Mouse (Mus musculus) heart, adult 8-10 months (tissue): ENCODE data around the gene Cntnap1. TPM values are rescaled to one million over a fixed set of nuclear protein-coding genes. Genes with fewer than 3 reads are reported as not detected.

ENCODE experiments used
- DNase-seq: peaks from one replicate; pipeline ENCODE4 v3.0.0; 2022; ENCODE audit warnings: low spot score
- total RNA-seq, 4 experiments: library from RNA; stranded (reverse); gene quantifications; 2 replicates each; pipeline ENCODE4 v1.2.4; 2022

Gene Cntnap1
- total RNA-seq, 4 experiments from 2014 or later, result 1.1 to 2.9 (median 1.5) TPM

- DNase-seq, result peak; percentile 95
These were observed 688 bp downstream of the Cntnap1 start, which contains the start of gene Plekhh3 for GRCm38 (mm10) chr11:101170811-101171610. Gene Plekhh3 (minus strand): TSS chr11:101171351.

DNA sequence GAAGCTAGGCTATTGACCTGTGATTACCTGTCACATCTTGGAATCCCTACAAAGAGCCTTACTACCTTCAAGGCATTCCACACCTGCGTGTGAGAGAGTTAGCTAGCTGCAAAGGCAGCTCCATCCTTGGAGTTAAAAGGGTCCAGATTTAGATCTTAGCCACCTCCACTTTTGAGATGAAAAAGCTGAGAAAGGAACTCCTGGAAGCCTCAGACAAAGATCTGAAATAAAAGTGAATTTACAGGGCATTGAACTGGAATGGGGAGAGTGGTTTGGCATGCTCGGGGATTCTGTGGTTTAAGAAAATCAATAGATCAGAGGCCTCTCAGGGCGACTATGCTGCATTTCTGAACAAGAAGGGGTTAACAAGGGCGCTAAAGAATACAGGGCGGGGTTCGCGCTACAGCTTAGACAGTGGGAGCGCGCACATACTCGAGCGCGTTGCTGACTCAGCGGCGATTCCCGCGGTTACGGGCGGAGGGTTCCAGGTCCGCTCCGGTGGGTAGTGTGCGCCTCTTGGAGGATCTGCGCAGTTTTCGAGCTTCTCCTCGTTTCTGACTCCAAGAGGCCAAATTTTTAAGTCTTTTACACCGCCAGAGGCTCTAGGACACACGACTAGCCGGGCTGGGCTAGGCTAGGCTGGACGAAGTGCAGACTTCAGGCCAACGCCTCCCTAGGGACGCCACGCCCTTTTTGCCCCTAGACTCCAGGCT is 1.6 kb downstream of the Cntnap1 start:
- DNase-seq, result peak; percentile 82

DNA sequence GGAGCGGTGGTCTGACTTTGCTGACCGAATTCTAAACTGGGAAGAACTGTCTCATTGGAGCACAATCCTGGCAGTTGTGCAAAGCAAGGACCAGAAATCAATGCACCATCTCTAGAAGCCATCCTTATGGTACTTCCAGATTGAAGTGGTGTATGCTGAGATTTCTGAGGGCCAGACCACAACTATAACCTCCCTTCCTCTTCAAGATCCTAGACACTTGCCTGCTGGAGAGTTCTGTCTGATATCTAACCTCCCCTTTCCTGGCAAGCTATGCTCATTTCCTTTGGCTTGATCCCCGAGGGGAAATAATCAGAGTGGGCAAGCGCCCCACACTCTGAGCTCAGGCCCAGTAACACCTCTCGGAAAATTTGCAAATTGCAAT is 2.1 kb downstream of the Cntnap1 start:
- no peak for DNase-seq

DNA sequence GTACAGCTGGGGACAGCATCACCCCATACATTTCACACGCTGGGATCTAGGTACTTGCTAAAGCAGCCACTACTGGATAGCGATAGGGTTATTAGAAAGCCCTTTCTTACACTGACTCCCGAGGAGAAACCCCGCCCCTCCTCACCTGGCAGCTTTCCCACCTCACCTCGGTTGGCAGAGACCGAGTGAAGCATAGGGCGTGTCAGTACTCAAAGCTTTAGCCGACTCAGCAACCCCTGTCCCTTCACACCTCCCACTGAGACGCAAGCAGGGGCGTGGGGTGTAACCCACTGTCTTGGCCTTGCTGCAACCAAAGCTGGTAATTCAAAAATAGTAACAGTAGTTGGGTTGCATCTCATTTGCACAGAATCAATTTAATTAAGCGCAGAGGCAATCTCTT is 2.8 kb downstream of the Cntnap1 start:
- DNase-seq, result no peak

- peak; percentile 88 for DNase-seq
These were observed 3.5 kb downstream of the Cntnap1 start for GRCm38 (mm10) chr11:101173631-101174388.

GRCm38 (mm10) chr11:101174389-101174745 is 4.0 kb downstream of the Cntnap1 start:
- no peak for DNase-seq

GRCm38 (mm10) chr11:101174851-101175628 is 4.7 kb downstream of the Cntnap1 start, which contains the start of gene Ccr10:
Gene Ccr10 (minus strand): TSS chr11:101175443.
- DNase-seq, result no peak

GRCm38 (mm10) chr11:101175636-101176116 is 5.4 kb downstream of the Cntnap1 start:
- no peak for DNase-seq

DNA sequence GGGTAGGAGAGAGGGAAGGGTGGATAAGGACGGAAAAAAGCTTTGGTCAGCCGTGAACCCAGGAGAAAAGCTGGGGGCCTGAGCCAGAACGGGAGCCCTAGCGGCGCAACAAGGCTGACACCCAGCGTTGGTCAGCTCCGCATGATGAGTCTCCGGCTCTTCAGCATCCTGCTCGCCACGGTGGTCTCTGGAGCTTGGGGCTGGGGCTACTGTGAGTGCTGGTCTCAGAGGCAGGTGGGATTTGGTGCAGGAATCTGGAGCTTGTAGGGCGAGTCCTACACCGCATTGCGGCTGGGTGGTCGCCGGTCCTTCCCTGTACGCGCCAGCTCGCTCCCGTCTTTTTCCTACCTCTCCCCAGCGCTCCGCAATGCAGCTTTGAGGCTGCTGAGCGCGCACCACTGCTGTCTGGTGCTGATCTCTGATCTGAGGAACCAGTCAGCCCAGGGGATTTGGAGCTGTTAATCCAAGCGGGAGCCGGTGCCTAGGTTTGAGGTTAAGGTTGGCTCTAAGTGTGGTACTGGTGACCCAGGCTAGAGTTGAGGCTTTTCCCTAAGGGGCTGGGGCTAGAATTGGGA is 5.9 kb downstream of the Cntnap1 start:
- DNase-seq, result no peak

DNA sequence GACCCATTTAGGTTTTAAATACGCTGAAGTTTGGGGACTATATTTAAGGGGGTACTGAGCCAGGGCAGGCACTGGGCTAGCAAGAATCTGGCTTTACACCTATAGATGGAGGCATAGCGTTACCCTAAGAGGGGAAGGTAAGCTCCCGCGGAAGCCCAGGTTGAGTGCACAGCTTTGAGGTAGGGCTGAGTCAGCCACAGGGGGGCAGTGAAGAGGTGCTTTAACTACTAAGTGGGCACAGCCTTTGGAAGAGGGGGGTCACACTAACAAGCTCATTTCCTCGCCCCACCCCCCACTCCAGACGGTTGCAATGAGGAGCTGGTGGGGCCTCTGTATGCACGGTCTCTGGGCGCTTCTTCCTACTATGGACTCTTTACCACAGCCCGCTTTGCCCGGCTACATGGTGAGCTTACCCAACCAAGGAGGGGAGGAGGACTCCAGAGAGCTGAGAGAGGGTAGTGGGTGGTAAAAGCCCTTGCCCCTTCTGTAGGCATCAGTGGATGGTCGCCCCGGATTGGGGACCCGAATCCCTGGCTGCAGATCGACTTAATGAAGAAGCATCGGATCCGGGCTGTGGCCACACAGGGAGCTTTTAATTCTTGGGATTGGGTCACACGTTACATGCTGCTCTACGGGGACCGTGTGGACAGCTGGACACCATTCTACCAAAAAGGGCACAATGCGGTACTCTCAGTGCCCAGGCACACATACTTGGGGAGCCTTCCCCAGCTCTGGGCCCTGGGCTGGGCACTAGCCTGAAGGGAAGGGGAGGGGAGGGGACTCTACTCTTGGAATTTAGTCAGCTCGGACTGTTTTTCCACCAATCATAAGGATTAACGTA is 6.8 kb downstream of the Cntnap1 start:
- no peak for DNase-seq

GRCm38 (mm10) chr11:101178061-101179058 is 8.0 kb downstream of the Cntnap1 start:
- DNase-seq, result no peak

DNA sequence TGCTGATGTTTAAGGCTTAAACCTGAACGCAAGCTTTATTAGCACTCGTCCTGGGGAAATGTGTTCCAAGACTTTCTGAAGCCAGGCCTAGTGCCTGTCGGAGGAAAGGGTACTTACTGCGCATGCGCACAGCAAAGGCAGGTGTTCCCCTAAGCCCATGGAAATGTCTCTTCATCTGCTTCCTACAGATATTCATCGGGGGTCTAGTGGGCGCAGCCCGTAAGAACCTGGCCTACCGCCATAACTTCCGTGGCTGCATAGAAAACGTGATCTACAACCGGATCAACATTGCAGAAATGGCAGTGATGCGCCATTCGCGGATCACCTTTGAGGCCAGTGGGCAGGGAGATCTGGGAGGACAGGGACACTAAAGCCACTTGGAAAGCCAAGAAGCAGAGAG is 9.0 kb downstream of the Cntnap1 start:
- no peak for DNase-seq

- DNase-seq, result no peak
These were observed 9.9 kb downstream of the Cntnap1 start for GRCm38 (mm10) chr11:101180261-101180660.

- no peak for DNase-seq
These were observed 10.8 kb downstream of the Cntnap1 start for GRCm38 (mm10) chr11:101180846-101181740.

GRCm38 (mm10) chr11:101181961-101182360 is 11.6 kb downstream of the Cntnap1 start:
- no peak for DNase-seq

DNA sequence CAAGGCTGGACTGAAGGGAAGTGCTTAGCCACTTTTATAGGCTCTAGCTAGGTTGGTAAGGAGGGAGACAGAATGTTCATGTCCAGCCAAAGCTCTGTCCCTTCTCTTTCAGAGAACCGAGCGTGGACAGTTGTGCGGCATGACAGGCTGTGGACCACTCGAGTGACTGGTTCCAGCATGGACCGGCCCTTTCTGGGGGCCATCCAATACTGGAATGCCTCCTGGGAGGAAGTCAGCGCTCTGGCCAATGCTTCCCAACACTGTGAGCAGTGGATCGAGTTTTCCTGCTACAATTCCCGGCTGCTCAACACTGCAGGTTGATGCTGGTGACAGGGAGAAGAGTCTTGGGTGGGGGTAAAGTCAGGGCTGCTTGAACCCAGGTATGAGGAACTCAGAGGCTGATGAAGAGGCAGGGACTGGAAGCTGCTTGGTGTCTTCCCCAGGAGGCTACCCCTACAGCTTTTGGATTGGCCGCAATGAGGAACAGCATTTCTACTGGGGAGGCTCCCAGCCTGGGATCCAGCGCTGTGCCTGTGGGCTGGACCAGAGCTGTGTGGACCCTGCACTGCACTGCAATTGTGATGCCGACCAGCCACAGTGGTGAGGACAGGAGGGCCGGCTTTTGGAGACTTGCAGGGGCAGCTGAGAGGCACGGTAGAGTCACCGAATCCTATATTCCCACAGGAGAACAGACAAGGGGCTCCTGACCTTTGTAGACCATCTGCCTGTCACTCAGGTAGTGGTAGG is 12.6 kb downstream of the Cntnap1 start:
- no peak for DNase-seq

DNA sequence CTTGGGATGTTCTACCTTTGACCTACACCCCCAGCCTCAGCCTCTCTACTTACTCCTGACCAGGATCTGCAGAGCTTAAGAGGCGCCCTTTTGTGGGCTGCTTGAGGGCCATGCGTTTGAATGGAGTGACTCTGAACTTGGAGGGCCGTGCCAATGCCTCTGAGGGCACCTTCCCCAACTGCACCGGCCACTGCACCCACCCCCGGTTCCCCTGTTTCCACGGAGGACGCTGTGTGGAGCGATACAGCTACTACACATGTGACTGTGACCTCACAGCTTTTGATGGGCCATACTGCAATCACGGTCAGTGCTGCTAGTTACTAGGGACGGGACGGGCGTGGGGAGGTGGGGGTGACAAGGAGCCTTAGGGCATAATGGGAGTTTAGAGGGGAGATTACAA is 14.7 kb downstream of the Cntnap1 start:
- DNase-seq, result no peak
